Mouse (Mus musculus) brain, embryonic 14.5 days (tissue): ENCODE data around the gene Sec14l1.

ENCODE experiments used
- CTCF ChIP-seq: fragments of 200-500 bp; IDR thresholded peaks from 2 replicates; pipeline ENCODE4 v1.5.1; 2012; ENCODE audit warnings: inconsistent platforms, mild to moderate bottlenecking, moderate library complexity, borderline replicate concordance; ENCODE audit not compliant: insufficient read depth, insufficient read length; ENCODE audit errors: extremely low read depth
- POLR2A ChIP-seq: fragments of 200-500 bp; IDR thresholded peaks from 2 replicates; pipeline ENCODE4 v1.6.1; 2012; ENCODE audit warnings: mild to moderate bottlenecking, inconsistent platforms, borderline replicate concordance; ENCODE audit not compliant: poor library complexity, insufficient read depth, insufficient read length, severe bottlenecking; ENCODE audit errors: extremely low read depth

- TF ChIP-seq POLR2A = no peak
- no peak for TF ChIP-seq CTCF
Observed at GRCm38 (mm10) chr11:117205042-117205441, 90.1 kb downstream of the Sec14l1 start.
